In genomic region chr1:25420701-25421100, GRCm38 (mm10) we compare ENCODE assay signal across 27 mouse cellular contexts.
DNase-seq lines count a peak whose midpoint lies in the region; ATAC-seq and TF ChIP-seq lines count a peak whose summit lies in the region.
"Had no signal": no experiment of that assay in that cellular context is flagged by ENCODE, and none has a peak within 500 bp of the region (broad histone marks: within the 10 kb centered on the region; RNA-seq: fewer than 3 reads in every experiment).

No protein-coding gene starts in this region.

- no peaks in the 10 kb centered on the region for H3K36me3 ChIP-seq in embryonic facial prominence, embryonic 14.5 days (ENCODE audit: control insufficient read depth, insufficient read depth, low read length)
- no peaks in the 10 kb centered on the region for H3K36me3 ChIP-seq in embryonic facial prominence, embryonic 10.5 days (replicated peaks)
- no peaks in the 10 kb centered on the region for H3K36me3 ChIP-seq in hindbrain, postnatal 0 days (ENCODE audit: insufficient read depth, low read length)
- no peaks in the 10 kb centered on the region for H3K36me3 ChIP-seq in hindbrain, embryonic 16.5 days (ENCODE audit: control insufficient read depth, insufficient read depth, low read length)
- no peaks in the 10 kb centered on the region for H3K36me3 ChIP-seq in midbrain, embryonic 14.5 days (ENCODE audit: control insufficient read depth, insufficient read depth, low read length)
- H3K36me3 ChIP-seq in midbrain, embryonic 13.5 days = no peaks in the 10 kb centered on the region
- H3K36me3 ChIP-seq: embryonic facial prominence, embryonic 12.5 days; G1E; heart, embryonic 10.5 days; heart, embryonic 13.5 days; hindbrain, embryonic 12.5 days; hindbrain, embryonic 15.5 days had no signal

- no peaks in the 10 kb centered on the region for H3K9me3 ChIP-seq in embryonic facial prominence, embryonic 14.5 days (ENCODE audit: control insufficient read depth, low read length)
- H3K9me3 ChIP-seq in embryonic facial prominence, embryonic 10.5 days = no peaks in the 10 kb centered on the region
- H3K9me3 ChIP-seq in hindbrain, postnatal 0 days (ENCODE audit: low read length) = no peaks in the 10 kb centered on the region
- no peaks in the 10 kb centered on the region for H3K9me3 ChIP-seq in hindbrain, embryonic 16.5 days (ENCODE audit: control insufficient read depth, low read length)
- H3K9me3 ChIP-seq in midbrain, embryonic 14.5 days (ENCODE audit: control insufficient read depth, low read length) = no peaks in the 10 kb centered on the region
- H3K9me3 ChIP-seq in midbrain, embryonic 13.5 days = no peaks in the 10 kb centered on the region
- H3K9me3 ChIP-seq: embryonic facial prominence, embryonic 12.5 days; forebrain, embryonic 13.5 days; heart, embryonic 10.5 days; heart, embryonic 13.5 days; hindbrain, embryonic 12.5 days; hindbrain, embryonic 15.5 days had no signal

- no peak overlapping the region for H3K9ac ChIP-seq in embryonic facial prominence, embryonic 14.5 days (ENCODE audit: low read depth, low read length)
- H3K9ac ChIP-seq in hindbrain, postnatal 0 days (replicated peaks; ENCODE audit: low read length) = no peak overlapping the region
- H3K9ac ChIP-seq in hindbrain, embryonic 16.5 days (ENCODE audit: low read depth, low read length) = no peak overlapping the region
- H3K9ac ChIP-seq in midbrain, embryonic 14.5 days (replicated peaks; ENCODE audit: low read length) = no peak overlapping the region
- no peak overlapping the region for H3K9ac ChIP-seq in midbrain, embryonic 13.5 days (replicated peaks)
- H3K9ac ChIP-seq: embryonic facial prominence, embryonic 12.5 days; forebrain, embryonic 13.5 days; heart, embryonic 13.5 days; hindbrain, embryonic 12.5 days; hindbrain, embryonic 15.5 days had no signal

- DNase-seq in embryonic facial prominence, embryonic 14.5 days (ENCODE audit: low spot score) = peak; percentile 7
- no peak for DNase-seq in embryonic facial prominence, embryonic 10.5 days (ENCODE audit: low spot score)
- DNase-seq in hindbrain, postnatal 0 days (ENCODE audit: low spot score) = peak; percentile 33
- peak; percentile 38 for DNase-seq in midbrain, embryonic 14.5 days
- peak; percentile 68 for DNase-seq in MN1 (ENCODE audit: low spot score)
- no peak for DNase-seq in B cell, adult 2 months
- DNase-seq: adrenal gland, adult 2 months; adrenal gland, postnatal 14 days; cerebellum, adult 18-20 months; cerebellum, adult 9-10 months; cerebellum, postnatal 14 days; gastrocnemius, postnatal 10 days; gastrocnemius, postnatal 36 days; heart, adult 2 months had no signal

- TF ChIP-seq CTCF in hindbrain, postnatal 0 days (IDR thresholded peaks at IDR 0.05; ENCODE audit: low read depth) = no peak

- no peak overlapping the region for H3K27ac ChIP-seq in embryonic facial prominence, embryonic 14.5 days (replicated peaks; ENCODE audit: low read depth, low read length)
- H3K27ac ChIP-seq in embryonic facial prominence, embryonic 10.5 days (replicated peaks) = no peak overlapping the region
- H3K27ac ChIP-seq in hindbrain, postnatal 0 days = no peak overlapping the region
- H3K27ac ChIP-seq in hindbrain, embryonic 16.5 days (ENCODE audit: low read depth, low read length) = no peak overlapping the region
- H3K27ac ChIP-seq in midbrain, embryonic 14.5 days (replicated peaks; ENCODE audit: low read depth, low read length) = no peak overlapping the region
- no peak overlapping the region for H3K27ac ChIP-seq in midbrain, embryonic 13.5 days
- H3K27ac ChIP-seq: embryonic facial prominence, embryonic 12.5 days; forebrain, embryonic 13.5 days; heart, adult 2 months; heart, embryonic 10.5 days; heart, embryonic 13.5 days; hindbrain, embryonic 12.5 days; hindbrain, embryonic 15.5 days had no signal

- no peaks in the 10 kb centered on the region for H3K4me1 ChIP-seq in embryonic facial prominence, embryonic 14.5 days (ENCODE audit: control insufficient read depth, insufficient read depth, low read length)
- H3K4me1 ChIP-seq in embryonic facial prominence, embryonic 10.5 days = no peaks in the 10 kb centered on the region
- no peaks in the 10 kb centered on the region for H3K4me1 ChIP-seq in hindbrain, postnatal 0 days (ENCODE audit: insufficient read depth, low read length)
- H3K4me1 ChIP-seq in hindbrain, embryonic 16.5 days (ENCODE audit: control insufficient read depth, insufficient read depth, low read depth, low read length) = no peaks in the 10 kb centered on the region
- no peaks in the 10 kb centered on the region; the same call in 1 of the 2 replicates for H3K4me1 ChIP-seq in midbrain, embryonic 14.5 days (ENCODE audit: control insufficient read depth, insufficient read depth, low read length)
- no peaks in the 10 kb centered on the region for H3K4me1 ChIP-seq in midbrain, embryonic 13.5 days (replicated peaks)
- H3K4me1 ChIP-seq: embryonic facial prominence, embryonic 12.5 days; forebrain, embryonic 13.5 days; heart, embryonic 10.5 days; heart, embryonic 13.5 days; hindbrain, embryonic 12.5 days; hindbrain, embryonic 15.5 days had no signal

- no peak overlapping the region for H3K4me3 ChIP-seq in embryonic facial prominence, embryonic 14.5 days (ENCODE audit: low read depth, low read length)
- no peak overlapping the region for H3K4me3 ChIP-seq in embryonic facial prominence, embryonic 10.5 days
- H3K4me3 ChIP-seq in hindbrain, postnatal 0 days (ENCODE audit: low read length) = no peak overlapping the region
- no peak overlapping the region for H3K4me3 ChIP-seq in hindbrain, embryonic 16.5 days (ENCODE audit: low read length)
- H3K4me3 ChIP-seq in midbrain, embryonic 14.5 days (replicated peaks; ENCODE audit: low read depth, low read length) = no peak overlapping the region
- H3K4me3 ChIP-seq in midbrain, embryonic 13.5 days (replicated peaks) = no peak overlapping the region
- H3K4me3 ChIP-seq: embryonic facial prominence, embryonic 12.5 days; erythroblast, embryonic 14.5 days; forebrain, embryonic 13.5 days; heart, adult 2 months; heart, embryonic 10.5 days; heart, embryonic 13.5 days; hindbrain, embryonic 12.5 days; hindbrain, embryonic 15.5 days had no signal

- WGBS in embryonic facial prominence, embryonic 14.5 days = 92% methylated on average over 2 of the region's 2 CpGs
- WGBS in embryonic facial prominence, embryonic 10.5 days = 91% methylated on average over 2 of the region's 2 CpGs
- WGBS in hindbrain, postnatal 0 days = 59% methylated on average over 2 of the region's 2 CpGs
- 81% methylated on average over 2 of the region's 2 CpGs for WGBS in hindbrain, embryonic 16.5 days
- WGBS in midbrain, embryonic 14.5 days = 85% methylated on average over 2 of the region's 2 CpGs
- WGBS in midbrain, embryonic 13.5 days = 94% methylated on average over 2 of the region's 2 CpGs

- no peak for ATAC-seq in embryonic facial prominence, embryonic 14.5 days (ENCODE audit: low read depth)
- ATAC-seq in hindbrain, postnatal 0 days = no peak
- ATAC-seq in hindbrain, embryonic 16.5 days = no peak
- ATAC-seq in midbrain, embryonic 14.5 days (ENCODE audit: low FRiP score, low TSS enrichment) = no peak
- no peak for ATAC-seq in midbrain, embryonic 13.5 days
- ATAC-seq: forebrain, embryonic 13.5 days; inflammation-experienced regulatory T-cells, adult 6 months; intestine, embryonic 16.5 days had no signal

- H3K27me3 ChIP-seq in embryonic facial prominence, embryonic 14.5 days (replicated peaks; ENCODE audit: control insufficient read depth, insufficient read depth, low read length) = no peaks in the 10 kb centered on the region
- H3K27me3 ChIP-seq in embryonic facial prominence, embryonic 10.5 days (replicated peaks; ENCODE audit: low read depth, poor library complexity, severe bottlenecking) = no peaks in the 10 kb centered on the region
- H3K27me3 ChIP-seq in hindbrain, postnatal 0 days (ENCODE audit: insufficient read depth, low read length) = no peaks in the 10 kb centered on the region
- H3K27me3 ChIP-seq in hindbrain, embryonic 16.5 days (replicated peaks; ENCODE audit: control insufficient read depth, insufficient read depth, low read length) = no peaks in the 10 kb centered on the region
- H3K27me3 ChIP-seq in midbrain, embryonic 14.5 days (ENCODE audit: control insufficient read depth, insufficient read depth, low read length) = no peaks in the 10 kb centered on the region
- H3K27me3 ChIP-seq in midbrain, embryonic 13.5 days = no peaks in the 10 kb centered on the region
- H3K27me3 ChIP-seq: CH12.LX; embryonic facial prominence, embryonic 12.5 days; forebrain, embryonic 13.5 days; heart, embryonic 13.5 days; hindbrain, embryonic 12.5 days; hindbrain, embryonic 15.5 days had no signal

- no peak overlapping the region for H3K4me2 ChIP-seq in embryonic facial prominence, embryonic 14.5 days (ENCODE audit: low read depth, low read length)
- H3K4me2 ChIP-seq in hindbrain, postnatal 0 days (ENCODE audit: low read depth, low read length) = no peak overlapping the region
- H3K4me2 ChIP-seq in hindbrain, embryonic 16.5 days (ENCODE audit: low read length) = no peak overlapping the region
- H3K4me2 ChIP-seq in midbrain, embryonic 14.5 days (ENCODE audit: low read length) = no peak overlapping the region
- H3K4me2 ChIP-seq in midbrain, embryonic 13.5 days (replicated peaks) = no peak overlapping the region
- H3K4me2 ChIP-seq: embryonic facial prominence, embryonic 12.5 days; forebrain, embryonic 13.5 days; heart, embryonic 13.5 days; hindbrain, embryonic 12.5 days; hindbrain, embryonic 15.5 days had no signal

Comparison
In these comparisons a context has a peak if more than half of its experiments do, and no peak if none do; other contexts are left out.
1. DNase-seq: peak in embryonic facial prominence, embryonic 14.5 days (single experiment), hindbrain, postnatal 0 days (single experiment), midbrain, embryonic 14.5 days (single experiment) and MN1 (single experiment); none in embryonic facial prominence, embryonic 10.5 days (single experiment) and B cell, adult 2 months (0 of 2).